Mouse (Mus musculus): ENCODE measurements around the gene Jam2. TPM values are rescaled to one million over a fixed set of nuclear protein-coding genes. Genes with fewer than 3 reads are reported as not detected.

Gene Jam2
- total RNA-seq, 2 experiments from 2014 or later, result 25.7 to 27.3 TPM

- no peak for DNase-seq (ENCODE audit: low spot score in 2 of 2)
Measured at GRCm38 (mm10) chr16:84778861-84779630, 5.1 kb downstream of the Jam2 start.

- no peak for DNase-seq (ENCODE audit: low spot score in 2 of 2)
Measured at GRCm38 (mm10) chr16:84779718-84780117, 5.8 kb downstream of the Jam2 start.

GRCm38 (mm10) chr16:84783279-84783678 lies 9.4 kb downstream of the Jam2 start:
- DNase-seq (ENCODE audit: low spot score in 2 of 2), result peak in 1 of 2 experiments; percentile 43

- DNase-seq (ENCODE audit: low spot score in 2 of 2), result no peak
Measured at GRCm38 (mm10) chr16:84784966-84785365, 11.0 kb downstream of the Jam2 start.

- no peak for DNase-seq (ENCODE audit: low spot score in 2 of 2)
Measured at GRCm38 (mm10) chr16:84790595-84791165, 16.8 kb downstream of the Jam2 start.

- DNase-seq (ENCODE audit: low spot score in 2 of 2), result no peak
Measured at GRCm38 (mm10) chr16:84793401-84793800, 19.5 kb downstream of the Jam2 start.

- no peak for DNase-seq (ENCODE audit: low spot score in 2 of 2)
Measured at GRCm38 (mm10) chr16:84795337-84795736, 21.4 kb downstream of the Jam2 start.

- DNase-seq (ENCODE audit: low spot score in 2 of 2), result no peak
Measured at GRCm38 (mm10) chr16:84796678-84797077, 22.8 kb downstream of the Jam2 start.

GRCm38 (mm10) chr16:84800038-84800437 lies 26.1 kb downstream of the Jam2 start:
- no peak for DNase-seq (ENCODE audit: low spot score in 2 of 2)

GRCm38 (mm10) chr16:84802217-84802616 lies 28.3 kb downstream of the Jam2 start:
- DNase-seq (ENCODE audit: low spot score in 2 of 2), result no peak

GRCm38 (mm10) chr16:84804866-84805265 lies 30.9 kb downstream of the Jam2 start:
- no peak for DNase-seq (ENCODE audit: low spot score in 2 of 2)

- DNase-seq (ENCODE audit: low spot score in 2 of 2), result no peak
Measured at GRCm38 (mm10) chr16:84806175-84806574, 32.3 kb downstream of the Jam2 start.

- DNase-seq (ENCODE audit: low spot score in 2 of 2), result no peak
Measured at GRCm38 (mm10) chr16:84807874-84808273, 34.0 kb downstream of the Jam2 start.

GRCm38 (mm10) chr16:84810254-84810653 lies 36.3 kb downstream of the Jam2 start:
- DNase-seq (ENCODE audit: low spot score in 2 of 2), result no peak

GRCm38 (mm10) chr16:84813852-84814251 lies 39.9 kb downstream of the Jam2 start:
- no peak for DNase-seq (ENCODE audit: low spot score in 2 of 2)

GRCm38 (mm10) chr16:84814511-84814910 lies 40.6 kb downstream of the Jam2 start:
- no peak for DNase-seq (ENCODE audit: low spot score in 2 of 2)

GRCm38 (mm10) chr16:84817423-84817822 lies 43.5 kb downstream of the Jam2 start:
- peak in 1 of 2 experiments; percentile 45 for DNase-seq (ENCODE audit: low spot score in 2 of 2)

- no peak for DNase-seq (ENCODE audit: low spot score in 2 of 2)
Measured at GRCm38 (mm10) chr16:84825009-84825408, 51.1 kb downstream of the Jam2 start.

- no peak for DNase-seq (ENCODE audit: low spot score in 2 of 2)
Measured at GRCm38 (mm10) chr16:84831696-84832095, 57.8 kb downstream of the Jam2 start.

GRCm38 (mm10) chr16:84832736-84833135 lies 58.8 kb downstream of the Jam2 start:
- peak; percentile 46 to 84 for DNase-seq (ENCODE audit: low spot score in 2 of 2)

GRCm38 (mm10) chr16:84834344-84834743 lies 60.4 kb downstream of the Jam2 start:
- no peak for DNase-seq (ENCODE audit: low spot score in 2 of 2)

GRCm38 (mm10) chr16:84834745-84835440 lies 61.0 kb downstream of the Jam2 start, which contains the start of gene Gabpa:
Gene Gabpa, plus strand, starts transcription at chr16:84834925.
- DNase-seq (ENCODE audit: low spot score in 2 of 2), result peak; percentile 85 to 93

Measured in layer of hippocampus, postnatal 14 days (tissue).